Mouse (Mus musculus): Measurements from ENCODE around the gene Prg2.
A peak's percentile ranks its signal among the peaks of the same experiment; 100 is the strongest.

The Prg2 gene

DNA sequence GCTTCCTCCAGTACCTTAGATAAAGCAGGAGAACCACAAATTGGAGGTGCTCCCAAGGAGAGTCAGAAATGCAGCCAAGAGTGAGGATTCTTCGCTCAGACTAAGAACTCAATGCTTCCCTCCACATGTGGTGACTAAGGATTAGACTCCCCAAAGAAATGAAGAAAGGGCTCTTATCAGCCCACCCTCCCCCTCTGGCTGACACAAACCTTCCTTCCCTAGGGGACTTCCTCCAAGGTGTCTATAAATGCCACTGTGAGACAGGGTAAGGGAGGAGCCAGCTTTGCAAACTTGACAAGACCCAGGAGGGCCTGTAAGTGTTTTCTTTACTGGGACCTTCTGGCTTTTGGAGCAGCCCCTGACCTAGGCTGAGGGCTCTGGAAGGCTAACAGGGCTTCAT lies at the start of gene Prg2:
Gene Prg2 (plus strand): TSS at position 274 of the 400 bp plus-strand sequence.
- DNase-seq (ENCODE audit: low spot score) = no peak

DNA sequence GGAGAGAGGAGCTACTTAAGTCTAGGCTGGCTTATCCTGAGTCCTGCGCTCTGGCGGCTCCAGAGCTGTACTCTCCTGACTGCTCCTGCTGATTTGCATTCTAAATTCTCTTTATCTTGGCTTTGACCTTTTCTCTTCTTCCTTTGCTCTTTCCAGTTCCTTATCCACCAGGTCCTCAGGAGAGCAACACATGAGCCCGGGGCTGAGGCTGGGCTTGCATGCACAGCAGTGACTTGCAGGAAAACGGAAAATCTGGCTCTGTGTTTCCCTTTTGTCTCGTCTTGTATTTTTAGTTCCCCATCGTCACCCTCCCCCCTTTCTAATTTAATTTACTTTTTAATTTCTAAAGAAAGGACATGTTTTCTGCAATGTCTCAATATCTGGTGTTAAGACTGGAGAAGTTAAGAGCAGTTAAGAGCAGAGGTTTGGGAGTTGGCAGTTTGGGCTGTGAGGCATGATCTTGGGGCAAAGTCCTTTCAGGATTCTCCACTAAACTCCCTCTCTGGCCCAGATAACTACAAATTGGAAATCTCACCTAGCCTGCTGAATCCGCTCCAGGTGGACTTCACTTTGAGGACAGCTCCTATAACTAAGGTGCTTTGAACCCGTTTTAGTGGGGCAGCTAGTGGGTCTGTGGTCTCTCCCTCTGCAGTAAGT lies 46.1 kb upstream of the Prg2 start:
- DNase-seq (ENCODE audit: low spot score) = no peak

DNA sequence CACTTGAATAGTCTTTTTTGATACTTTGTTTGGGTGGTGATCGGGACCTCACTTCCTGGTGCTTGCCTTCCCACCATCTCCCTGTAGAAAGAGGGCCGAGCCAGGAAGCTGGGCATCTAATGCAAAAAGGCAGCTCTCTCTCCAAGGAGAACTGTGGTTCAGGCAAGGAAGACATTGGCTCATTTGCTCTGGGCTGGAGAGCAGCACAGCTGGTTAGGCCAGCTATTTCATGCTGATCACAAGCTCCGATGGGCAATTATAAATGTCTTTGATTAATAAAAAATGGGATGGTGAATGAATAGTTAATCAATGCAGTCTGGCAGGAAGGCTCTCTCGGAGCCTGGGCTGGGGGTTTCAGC lies 45.6 kb upstream of the Prg2 start:
- no peak for DNase-seq (ENCODE audit: low spot score)

GRCm38 (mm10) chr2:84935065-84935464 lies 45.2 kb upstream of the Prg2 start:
- no peak for DNase-seq (ENCODE audit: low spot score)

DNA sequence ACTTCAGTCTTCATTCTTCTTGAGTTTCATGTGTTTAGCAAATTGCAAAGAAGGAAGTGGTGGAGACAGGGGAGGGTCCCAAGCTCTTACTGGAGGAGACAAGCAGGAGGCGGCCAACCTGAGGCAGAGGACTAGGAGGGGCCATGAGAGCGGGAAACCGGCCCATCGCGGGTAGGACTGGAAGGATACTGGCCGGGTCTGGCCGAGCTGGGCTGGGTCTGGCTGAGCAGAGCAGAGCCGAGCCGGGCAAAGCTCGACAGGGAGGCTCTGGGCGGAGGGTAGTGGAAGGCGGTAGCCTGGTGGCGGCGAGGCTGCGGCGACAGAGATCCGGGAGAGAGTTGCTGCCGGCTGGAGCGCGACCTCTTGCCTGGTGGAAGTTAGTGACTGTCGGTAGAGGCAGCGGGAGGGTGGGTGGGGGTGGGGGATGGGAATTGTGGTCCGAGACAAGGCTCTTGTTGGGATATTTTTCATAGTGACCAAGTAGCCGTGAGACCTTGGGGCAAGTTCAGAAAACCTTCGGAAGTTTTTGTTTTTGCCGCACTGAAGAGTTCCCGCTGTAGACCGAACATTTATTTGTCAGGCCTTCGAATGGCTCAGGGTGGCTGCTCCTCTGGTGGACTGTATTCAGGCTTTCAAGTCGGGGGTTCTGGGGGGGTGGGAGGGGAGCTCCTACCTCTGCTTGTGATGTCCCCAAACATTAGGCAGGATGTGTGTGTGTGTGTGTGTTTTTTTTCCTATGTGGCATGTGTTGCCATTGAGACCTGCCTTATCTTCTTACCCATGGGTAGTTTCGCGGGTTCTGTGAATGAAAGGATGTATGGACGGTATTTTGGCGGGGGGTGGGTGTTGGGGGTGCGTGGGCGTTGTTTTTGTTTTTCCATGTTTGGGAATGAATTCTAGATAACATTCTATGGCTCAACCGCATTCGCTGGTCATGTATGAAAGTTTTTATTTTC lies 43.5 kb upstream of the Prg2 start, which contains the start of gene Slc43a3:
Gene Slc43a3 (plus strand): TSS at position 106 of the 956 bp plus-strand sequence.
- DNase-seq (ENCODE audit: low spot score) = no peak

DNA sequence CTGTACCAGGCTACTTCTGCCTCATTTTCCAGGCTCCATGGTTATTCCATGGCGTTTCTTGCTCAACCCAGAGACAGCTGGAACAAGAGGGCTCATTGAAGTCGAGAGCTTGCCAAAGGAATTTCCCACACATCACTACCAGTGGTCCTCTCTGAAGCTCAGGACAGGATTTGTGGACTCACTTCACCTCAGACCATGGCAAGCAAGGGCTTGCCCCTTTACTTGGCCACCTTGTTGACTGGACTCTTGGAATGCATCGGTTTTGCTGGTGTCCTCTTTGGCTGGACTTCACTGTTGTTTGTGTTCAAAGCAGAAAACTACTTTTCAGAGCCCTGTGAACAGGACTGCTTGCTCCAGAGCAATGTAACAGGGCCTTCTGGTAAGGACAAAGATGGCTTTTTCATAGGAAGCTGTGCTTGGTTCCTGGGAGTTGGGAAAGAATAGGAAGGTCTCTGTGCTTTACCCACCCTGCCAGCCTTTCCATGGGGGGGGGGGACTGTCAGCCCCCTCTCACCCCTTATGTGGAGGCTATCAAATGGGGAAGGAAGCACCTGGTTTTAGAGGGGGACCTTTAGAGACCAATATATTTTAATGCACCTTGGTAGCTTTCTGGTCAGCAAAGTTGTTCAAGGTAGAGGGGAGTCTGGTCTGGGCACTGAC lies 42.6 kb upstream of the Prg2 start:
- no peak for DNase-seq (ENCODE audit: low spot score)

- no peak for DNase-seq (ENCODE audit: low spot score)
Measured at GRCm38 (mm10) chr2:84938249-84938946, 41.9 kb upstream of the Prg2 start.

DNA sequence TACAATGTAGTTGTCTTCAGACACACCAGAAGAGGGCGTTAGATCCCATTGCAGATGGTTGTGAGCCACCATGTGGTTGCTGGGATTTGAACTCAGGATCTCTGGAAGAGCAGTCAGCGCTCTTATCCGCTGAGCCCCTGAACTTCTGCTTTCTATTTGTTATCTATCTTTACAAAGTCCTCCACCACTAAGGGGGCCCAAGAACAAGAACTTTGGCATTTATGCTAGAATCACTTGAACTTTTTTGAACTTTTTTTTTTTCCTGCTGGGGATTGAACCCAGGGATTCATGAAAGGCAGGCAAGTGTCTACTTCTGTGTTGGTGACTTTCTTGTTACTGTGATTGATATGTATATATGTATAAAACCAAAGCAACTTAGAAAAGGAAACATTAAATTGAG lies 41.0 kb upstream of the Prg2 start:
- DNase-seq (ENCODE audit: low spot score) = no peak

GRCm38 (mm10) chr2:84939711-84940110 lies 40.5 kb upstream of the Prg2 start:
- DNase-seq (ENCODE audit: low spot score) = no peak

DNA sequence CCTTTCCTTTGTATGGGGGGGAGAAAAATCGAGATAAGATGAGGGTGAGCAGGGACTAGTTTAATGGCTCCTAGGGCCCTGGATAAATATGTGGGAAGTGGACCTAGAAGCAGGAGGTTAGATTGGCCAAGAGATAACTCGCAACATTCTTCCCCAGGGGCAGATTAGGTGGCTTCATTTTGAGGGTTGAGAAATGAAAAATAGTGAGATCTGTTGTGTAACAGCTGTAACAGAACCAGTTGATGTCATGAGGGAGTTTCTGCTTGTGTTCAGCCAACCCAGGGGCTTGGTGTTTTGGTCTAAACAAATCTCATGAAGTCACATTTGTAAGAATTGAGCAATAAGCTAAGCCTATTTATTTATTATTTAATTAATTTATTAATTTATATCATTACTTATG lies 38.9 kb upstream of the Prg2 start:
- no peak for DNase-seq (ENCODE audit: low spot score)

DNA sequence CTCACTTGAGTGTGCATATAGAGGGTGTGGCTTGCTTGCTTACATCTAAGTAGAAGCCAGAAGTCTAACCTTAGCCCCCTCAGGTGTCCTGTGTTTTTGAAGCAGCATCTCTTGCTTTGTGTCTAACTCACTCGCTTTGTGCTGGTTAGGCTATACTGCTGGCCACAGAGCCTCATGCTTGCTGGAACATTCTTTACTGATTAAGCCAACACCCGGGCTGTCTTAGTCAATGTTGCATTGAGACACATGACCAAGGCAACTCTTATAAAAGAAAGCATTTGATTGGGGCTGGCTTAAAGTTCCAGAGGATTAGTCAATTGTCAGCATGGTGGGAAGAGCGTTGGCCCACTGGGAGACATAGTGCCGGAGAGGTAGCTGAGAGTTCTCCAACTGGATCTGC lies 38.5 kb upstream of the Prg2 start:
- no peak for DNase-seq (ENCODE audit: low spot score)

GRCm38 (mm10) chr2:84947154-84947771 lies 33.0 kb upstream of the Prg2 start:
- no peak for DNase-seq (ENCODE audit: low spot score)

DNA sequence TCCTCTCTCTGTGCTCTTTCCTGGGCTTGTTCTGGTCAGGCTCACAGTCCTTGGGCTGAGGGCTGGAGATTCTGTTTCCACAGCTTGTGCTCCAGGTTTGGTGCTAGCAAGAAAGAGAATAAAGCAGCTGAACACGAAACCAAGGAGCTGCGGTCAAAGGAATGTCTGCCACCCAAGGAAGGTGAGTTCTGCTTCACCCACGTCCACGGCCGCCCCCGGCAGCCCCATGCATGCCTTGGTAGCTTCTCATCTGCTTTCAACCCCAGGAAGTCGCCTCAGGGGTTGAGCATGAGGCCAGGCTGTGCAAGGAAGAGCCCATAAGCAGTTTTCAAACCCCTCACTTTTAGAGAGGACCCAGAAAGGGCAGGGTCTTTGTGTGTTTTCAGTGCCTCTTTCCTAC lies 32.0 kb upstream of the Prg2 start:
- no peak for DNase-seq (ENCODE audit: low spot score)

GRCm38 (mm10) chr2:84948721-84949120 lies 31.5 kb upstream of the Prg2 start:
- no peak for DNase-seq (ENCODE audit: low spot score)

GRCm38 (mm10) chr2:84951027-84951426 lies 29.2 kb upstream of the Prg2 start:
- DNase-seq (ENCODE audit: low spot score) = no peak

- no peak for DNase-seq (ENCODE audit: low spot score)
Measured at GRCm38 (mm10) chr2:84952251-84952650, 28.0 kb upstream of the Prg2 start.

- no peak for DNase-seq (ENCODE audit: low spot score)
Measured at GRCm38 (mm10) chr2:84952693-84953092, 27.6 kb upstream of the Prg2 start.

DNA sequence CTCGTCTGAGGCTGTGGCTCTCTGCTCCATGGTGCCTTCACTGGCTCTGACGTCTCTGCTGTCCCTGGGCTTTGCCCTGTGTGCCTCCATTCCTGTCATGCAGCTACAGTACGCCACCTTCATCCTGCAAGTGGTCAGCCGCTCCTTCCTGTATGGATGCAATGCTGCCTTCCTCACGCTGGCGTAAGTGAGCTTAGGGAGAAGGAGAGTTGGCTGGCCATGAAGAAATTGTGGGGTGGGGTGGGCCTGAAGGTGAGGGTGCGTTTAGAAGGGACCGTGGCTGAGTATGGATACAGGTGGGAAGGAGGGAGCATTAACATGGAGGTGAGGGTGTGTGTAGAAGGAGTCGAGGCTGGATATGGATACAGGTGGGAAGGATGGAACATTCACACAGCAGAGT lies 24.8 kb upstream of the Prg2 start:
- DNase-seq (ENCODE audit: low spot score) = no peak

DNA sequence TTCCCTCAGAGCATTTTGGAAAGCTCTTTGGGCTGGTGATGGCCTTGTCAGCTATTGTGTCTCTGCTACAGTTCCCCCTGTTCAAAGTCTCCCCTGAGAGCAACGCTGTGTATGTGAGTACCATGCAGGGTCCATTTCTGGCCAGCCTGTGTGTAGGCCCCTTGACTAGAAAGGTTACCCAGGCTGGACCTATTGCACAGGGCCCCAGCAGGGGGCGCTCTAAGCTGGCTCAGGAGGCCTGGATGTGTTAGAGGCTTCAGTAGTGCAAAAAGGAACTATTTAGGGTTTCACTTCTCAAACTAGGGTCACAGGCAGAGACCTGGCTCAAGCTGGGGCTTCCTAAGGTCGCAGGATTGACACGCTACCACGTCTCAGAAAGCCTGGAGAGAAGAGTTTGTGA lies 24.0 kb upstream of the Prg2 start:
- DNase-seq (ENCODE audit: low spot score) = peak; percentile 18

GRCm38 (mm10) chr2:84958588-84959264 lies 21.5 kb upstream of the Prg2 start:
- no peak for DNase-seq (ENCODE audit: low spot score)

- no peak for DNase-seq (ENCODE audit: low spot score)
Measured at GRCm38 (mm10) chr2:84961300-84961699, 19.0 kb upstream of the Prg2 start.
